Mouse (Mus musculus) CH12.LX (cell line): ENCODE measurements around the gene BC005537.

Experiments used
- BHLHE40 ChIP-seq: IDR thresholded peaks from 2 replicates; pipeline ENCODE4 v1.6.1; 2011; ENCODE audit warnings: mild to moderate bottlenecking, low read depth, low read length, improper control_type of control experiment
- CTCF ChIP-seq, 2 experiments: IDR thresholded peaks in 1 of 2; conservative IDR thresholded peaks in 1 of 2; 2 replicates each; pipeline ENCODE4 v1.5.1; 2011 to 2012; ENCODE audit warnings: low read depth in 2 of 2, low read length in 2 of 2, improper control_type of control experiment in 1 of 2, inconsistent platforms in 1 of 2, mild to moderate bottlenecking in 1 of 2, moderate library complexity in 1 of 2
- POLR2A ChIP-seq: IDR thresholded peaks from 2 replicates; pipeline ENCODE4 v1.6.1; 2011; ENCODE audit warnings: low read depth, mild to moderate bottlenecking, improper control_type of control experiment, low read length
- RCOR1 ChIP-seq: conservative IDR thresholded peaks from 2 replicates; pipeline ENCODE4 v1.6.1; 2012; ENCODE audit warnings: low read depth, mild to moderate bottlenecking, inconsistent platforms, low read length, improper control_type of control experiment
- ZKSCAN1 ChIP-seq: IDR thresholded peaks from 2 replicates; pipeline ENCODE4 v1.6.1; 2012; ENCODE audit warnings: low read depth, inconsistent platforms, low read length, improper control_type of control experiment, borderline replicate concordance

GRCm38 (mm10) chr13:24792411-24793045 lies 8.9 kb upstream of the BC005537 start:
- no peak for TF ChIP-seq CTCF (conservative IDR thresholded peaks at IDR 0.05 in 1 of 2, IDR thresholded peaks at IDR 0.05 in 1 of 2; ENCODE audit: low read depth in 2 of 2, low read length in 2 of 2)
- no peak for TF ChIP-seq ZKSCAN1
- TF ChIP-seq BHLHE40: no peak
- no peak for TF ChIP-seq POLR2A
- TF ChIP-seq RCOR1: no peak
